19 mouse cellular contexts compared by ENCODE assay signal in the genomic region with DNA sequence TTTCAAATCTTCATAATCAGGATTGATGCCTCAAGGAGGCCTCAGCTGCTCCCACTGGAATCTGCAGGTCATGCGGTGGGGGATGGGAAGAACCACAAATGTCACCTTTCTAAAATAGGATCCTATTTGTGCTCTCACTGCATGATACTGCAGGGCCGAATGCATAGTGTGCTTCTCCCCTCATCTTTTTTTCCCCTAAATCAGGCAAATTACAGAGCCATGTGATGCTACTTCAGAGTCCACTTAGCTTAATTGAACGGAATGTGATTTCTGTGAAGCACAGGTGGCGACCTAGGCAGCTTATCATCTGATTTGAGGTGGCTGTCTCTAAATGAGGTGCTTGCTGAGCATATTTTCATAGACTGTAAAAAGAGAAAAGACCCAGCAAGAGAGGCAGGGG.
"Had no signal": no experiment of that assay in that cellular context is flagged by ENCODE, and none has a peak within 500 bp of the region (broad histone marks: within the 10 kb centered on the region; RNA-seq: fewer than 3 reads in every experiment).

No protein-coding gene starts in this region.

- DNase-seq: kidney, postnatal 25 days; layer of hippocampus, adult 9-11 months; liver; lung, adult 18-20 months; lung, postnatal 10 days; lung, postnatal 36 days; thymus, adult 18-20 months; thymus, postnatal 36 days had no signal

- H3K4me2 ChIP-seq: limb, embryonic 13.5 days; liver, embryonic 12.5 days; liver, embryonic 15.5 days; lung, embryonic 15.5 days; midbrain, embryonic 11.5 days; midbrain, embryonic 15.5 days; neural tube, embryonic 13.5 days had no signal

- H3K4me3 ChIP-seq: layer of hippocampus, adult 2 months; limb, embryonic 10.5 days; limb, embryonic 13.5 days; liver, embryonic 12.5 days; liver, embryonic 15.5 days; lung, embryonic 15.5 days; megakaryocyte, embryonic 14.5 days; midbrain, embryonic 15.5 days; neural tube, embryonic 13.5 days had no signal

- H3K9ac ChIP-seq: limb, embryonic 13.5 days; liver, embryonic 12.5 days; liver, embryonic 15.5 days; lung, embryonic 15.5 days; midbrain, embryonic 15.5 days; neural tube, embryonic 13.5 days had no signal

- H3K4me1 ChIP-seq: limb, embryonic 10.5 days; limb, embryonic 13.5 days; liver, embryonic 12.5 days; liver, embryonic 15.5 days; lung, embryonic 15.5 days; megakaryocyte, embryonic 14.5 days; midbrain, embryonic 15.5 days had no signal

- H3K27ac ChIP-seq: kidney, postnatal 0 days; layer of hippocampus, adult 2 months; limb, embryonic 10.5 days; limb, embryonic 13.5 days; liver, embryonic 12.5 days; liver, embryonic 15.5 days; lung, embryonic 15.5 days; midbrain, embryonic 15.5 days; neural tube, embryonic 13.5 days had no signal

- H3K9me3 ChIP-seq: limb, embryonic 10.5 days; limb, embryonic 13.5 days; liver, embryonic 12.5 days; liver, embryonic 15.5 days; lung, embryonic 15.5 days; midbrain, embryonic 15.5 days; neural tube, embryonic 13.5 days had no signal

- ATAC-seq: liver, embryonic 12.5 days; midbrain, embryonic 15.5 days had no signal

- H3K36me3 ChIP-seq: limb, embryonic 10.5 days; limb, embryonic 13.5 days; liver, embryonic 12.5 days; liver, embryonic 15.5 days; lung, embryonic 15.5 days; midbrain, embryonic 15.5 days; neural tube, embryonic 13.5 days had no signal

- H3K27me3 ChIP-seq: limb, embryonic 13.5 days; liver, embryonic 12.5 days; liver, embryonic 15.5 days; lung, embryonic 15.5 days; megakaryocyte, embryonic 14.5 days; midbrain, embryonic 15.5 days; neural tube, embryonic 13.5 days had no signal
